Mouse (Mus musculus) retina, postnatal 1 day (tissue): ENCODE data around the gene Ajm1.
A peak's percentile ranks its signal among the peaks of the same experiment; 100 is the strongest.

ENCODE experiments used
- DNase-seq: peaks from one replicate; pipeline ENCODE4 v3.0.0-alpha.2; 2012

The Ajm1 gene

DNA sequence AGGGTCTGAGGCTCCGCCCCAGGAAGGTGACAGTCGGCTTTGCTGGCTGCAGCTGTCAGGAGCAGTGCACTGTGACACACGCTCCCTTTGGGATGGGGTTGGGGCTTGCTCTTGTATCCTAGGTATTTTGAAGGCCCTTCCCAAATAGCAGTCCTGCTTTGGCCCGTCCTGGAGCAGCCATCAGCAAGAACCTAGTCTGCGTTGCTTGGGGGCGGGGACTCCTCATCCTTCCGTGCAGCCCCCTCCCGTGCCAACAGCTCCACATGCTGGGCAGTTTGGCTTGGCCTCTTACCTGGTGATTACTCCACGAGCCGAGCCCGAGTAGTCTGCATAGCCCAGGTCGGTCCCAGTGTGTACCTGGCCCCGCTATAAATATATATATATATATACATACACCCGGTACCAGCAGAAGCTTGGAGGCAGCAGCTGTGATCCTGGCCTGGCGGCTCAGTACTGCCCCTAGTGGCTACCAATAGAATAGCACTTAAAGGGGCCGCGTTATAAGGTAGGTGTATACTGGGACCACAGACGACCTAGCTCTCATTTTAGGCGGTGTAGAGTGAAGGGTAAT is at the start of gene Ajm1:
Gene Ajm1 (minus strand): TSS at position 464 of the 571 bp plus-strand sequence.
- DNase-seq: peak; percentile 76

- no peak for DNase-seq
These were observed 47.2 kb upstream of the Ajm1 start for GRCm38 (mm10) chr2:25628738-25629137.

DNA sequence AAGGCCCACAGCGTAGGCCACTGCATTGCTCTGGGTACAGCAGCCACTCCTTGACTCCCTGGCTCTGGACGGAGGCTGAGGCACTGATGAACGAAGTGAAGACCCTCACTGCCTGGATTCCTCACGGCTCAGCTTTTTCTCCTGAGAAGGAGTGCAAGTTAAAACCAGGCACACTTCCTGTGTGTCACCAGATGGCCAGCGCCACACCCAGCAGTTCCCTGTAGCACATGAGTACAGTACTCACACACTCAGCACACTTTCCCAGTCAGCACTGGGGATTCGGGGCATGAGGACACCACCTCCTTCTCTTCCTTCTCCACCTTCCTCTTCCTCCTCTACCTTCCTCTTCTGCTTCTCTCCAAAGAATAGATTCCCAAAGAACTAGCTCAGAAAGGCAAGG is 46.3 kb upstream of the Ajm1 start, which contains the start of gene Fcna:
Gene Fcna (minus strand): TSS at position 220 of the 400 bp plus-strand sequence.
- no peak for DNase-seq

DNA sequence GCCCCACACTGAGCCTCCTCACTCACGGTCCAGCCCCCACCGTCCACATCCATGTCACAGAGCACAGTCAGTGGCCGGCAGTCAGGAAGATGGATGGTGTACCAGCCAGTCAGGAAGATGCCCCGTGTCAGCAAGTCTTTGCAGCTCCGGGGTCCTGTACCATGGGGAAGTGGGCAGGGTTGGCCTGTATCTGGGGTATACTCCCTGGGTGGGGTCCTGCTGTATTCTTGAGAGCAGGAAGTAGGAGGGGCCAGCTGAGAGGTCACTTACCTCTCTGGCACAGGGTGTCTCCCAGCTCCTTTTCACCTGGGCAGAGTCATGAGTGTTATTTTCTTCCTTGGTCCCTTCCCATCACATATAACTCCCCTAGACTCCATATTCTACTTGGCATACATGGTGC is 44.4 kb upstream of the Ajm1 start:
- DNase-seq: no peak

DNA sequence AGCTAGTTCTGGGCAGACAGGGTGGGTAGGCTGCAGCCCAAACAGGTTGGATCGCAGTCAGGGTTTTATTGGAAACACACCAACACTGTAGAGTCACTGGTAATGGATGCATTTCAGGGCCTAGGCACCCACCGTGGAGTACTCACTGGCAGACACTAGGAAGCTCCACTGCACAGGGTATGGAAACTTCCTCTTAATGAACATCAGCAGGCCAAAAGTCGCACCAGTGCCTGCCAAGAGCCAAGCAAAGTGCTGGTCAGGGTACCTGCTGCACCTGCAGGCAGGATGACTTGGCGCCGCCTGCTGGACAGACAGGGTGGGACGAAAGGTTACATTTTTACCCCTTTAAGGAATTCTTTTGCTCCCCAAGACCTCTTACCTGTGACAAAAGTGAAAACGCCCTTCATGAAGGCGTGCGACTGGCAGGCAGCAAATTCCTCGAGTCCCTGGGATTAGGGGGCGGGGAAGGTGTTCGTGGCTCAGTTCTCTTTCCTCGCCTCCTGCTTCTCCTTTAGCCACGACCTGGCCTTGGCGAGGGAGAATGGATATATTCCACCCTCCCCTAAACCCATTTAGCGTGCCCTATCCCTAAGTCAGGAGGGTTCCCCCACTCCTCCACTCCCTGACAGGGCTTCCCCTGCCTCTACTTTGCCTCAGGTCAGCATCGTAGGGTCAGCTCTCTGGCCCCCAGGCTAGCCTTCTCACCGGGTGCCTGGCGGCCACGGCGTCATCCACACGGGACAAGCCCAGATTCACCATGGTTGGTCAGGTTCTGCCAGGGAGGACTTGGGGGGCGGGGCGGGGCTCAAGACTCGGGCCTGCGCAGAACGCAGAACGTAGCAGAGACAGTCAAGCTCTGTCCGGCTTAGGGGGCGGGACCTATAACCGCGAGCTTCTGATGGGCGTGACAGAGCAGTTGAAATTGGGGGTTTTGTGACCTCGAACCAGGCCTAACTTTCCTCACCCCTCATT is 40.0 kb upstream of the Ajm1 start, which contains the start of gene Tmem141:
Gene Tmem141 (minus strand): TSS at position 777 of the 972 bp plus-strand sequence.
- DNase-seq: peak; percentile 89

DNA sequence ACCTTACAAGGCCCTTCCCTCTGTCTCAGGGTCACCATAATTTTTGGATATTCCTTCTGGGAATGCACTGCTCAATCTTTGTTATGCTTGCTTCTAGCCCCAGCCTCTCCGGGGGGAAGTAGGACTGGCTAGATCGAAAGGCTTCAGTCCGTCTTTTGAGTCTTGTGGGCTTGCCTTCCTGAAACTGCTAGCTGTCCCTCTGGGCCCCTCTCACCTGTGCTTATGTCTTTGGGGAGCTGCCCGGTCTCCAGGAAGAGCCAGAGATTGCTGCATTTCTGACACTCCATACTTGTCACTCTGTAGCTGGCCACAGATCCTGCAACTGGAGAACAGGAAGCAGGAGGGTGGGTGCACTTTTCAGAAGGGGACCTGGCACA is 39.3 kb upstream of the Ajm1 start:
- no peak for DNase-seq

- no peak for DNase-seq
These were observed 38.8 kb upstream of the Ajm1 start for GRCm38 (mm10) chr2:25620386-25620785.

DNA sequence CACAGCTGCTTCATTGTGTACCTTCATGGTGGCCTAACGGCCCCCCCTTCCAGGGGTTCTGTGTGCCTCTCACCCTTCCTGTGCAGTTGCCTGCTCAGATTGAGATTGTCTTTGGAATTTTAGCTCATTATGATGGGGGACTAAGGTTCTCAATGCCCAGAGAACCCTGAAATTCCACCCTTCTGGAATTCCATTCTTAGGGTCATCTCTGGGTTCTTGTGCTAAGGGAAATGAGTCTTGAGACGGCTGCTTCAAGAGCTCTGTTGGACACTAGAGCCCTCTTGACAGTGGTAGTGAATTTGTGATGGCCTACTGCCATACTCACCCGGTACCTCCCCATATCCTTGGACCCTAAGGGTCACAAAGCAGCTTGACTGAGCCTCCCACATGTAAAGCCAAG is 36.0 kb upstream of the Ajm1 start, which contains the start of gene Ccdc183:
Gene Ccdc183 (minus strand): TSS at position 101 of the 400 bp plus-strand sequence.
- DNase-seq: no peak

- peak; percentile 5 for DNase-seq
These were observed 34.8 kb upstream of the Ajm1 start for GRCm38 (mm10) chr2:25616398-25616797.

- DNase-seq: no peak
These were observed 27.1 kb upstream of the Ajm1 start for GRCm38 (mm10) chr2:25608671-25609070.

- peak; percentile 93 for DNase-seq
These were observed 26.4 kb upstream of the Ajm1 start, which contains the start of gene Rabl6 for GRCm38 (mm10) chr2:25607761-25608622. Gene Rabl6 (minus strand): TSS chr2:25608521.

GRCm38 (mm10) chr2:25602526-25602925 is 21.0 kb upstream of the Ajm1 start:
- DNase-seq: no peak

DNA sequence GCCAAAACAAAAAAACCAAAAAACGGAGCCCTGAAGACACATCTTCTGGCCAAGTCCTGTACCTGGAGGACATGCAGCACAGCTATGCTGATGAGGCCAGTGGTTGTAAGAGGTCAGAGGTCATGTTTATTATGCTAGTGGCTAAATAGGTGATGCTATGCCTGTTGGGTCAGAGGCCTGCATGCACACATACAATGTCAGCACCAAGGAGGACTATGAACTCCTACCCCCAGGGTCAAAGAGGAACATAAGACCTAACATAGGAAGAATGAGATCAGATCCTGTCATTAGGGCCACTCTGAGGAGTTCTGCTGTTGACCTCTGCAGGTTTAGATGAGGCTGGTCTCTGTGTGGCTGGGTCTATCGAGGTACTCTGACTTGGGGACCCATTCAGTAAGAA is 18.5 kb upstream of the Ajm1 start:
- no peak for DNase-seq

GRCm38 (mm10) chr2:25598749-25599148 is 17.2 kb upstream of the Ajm1 start:
- DNase-seq: no peak

DNA sequence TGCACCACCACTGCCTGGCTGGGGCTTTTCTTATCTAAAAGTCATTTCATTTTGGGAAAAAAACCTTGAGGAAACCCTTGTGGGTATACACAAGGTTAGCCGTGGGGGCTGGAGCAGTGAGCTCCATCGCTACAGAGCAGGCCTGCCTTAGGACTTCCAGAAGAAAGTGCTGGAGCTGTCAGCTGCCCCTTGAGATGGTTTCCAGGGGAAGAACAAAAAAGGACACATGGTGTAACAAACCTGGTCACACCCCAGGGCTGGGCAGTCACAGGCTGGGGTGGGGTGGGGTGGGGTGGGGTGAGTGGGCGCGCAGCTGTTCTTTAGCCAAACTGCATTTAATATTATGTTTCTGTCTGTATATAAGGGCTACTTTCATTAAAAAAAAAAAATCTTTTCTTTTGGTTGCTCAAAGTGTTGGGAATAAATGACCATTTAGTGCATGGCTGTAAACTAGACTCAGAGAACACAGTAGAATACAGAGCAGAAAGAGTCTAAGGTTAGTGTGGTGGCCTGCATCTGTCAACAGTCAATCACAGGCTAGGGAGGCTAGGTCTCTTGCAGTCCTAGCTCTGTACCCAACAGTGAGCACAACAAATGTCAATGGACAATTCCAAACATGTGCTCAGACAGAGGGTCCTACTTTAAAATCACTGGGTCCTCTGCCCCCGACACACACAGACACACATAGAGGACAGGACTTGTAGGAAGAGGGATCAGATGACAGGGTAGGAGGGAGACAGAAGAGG is 15.4 kb upstream of the Ajm1 start:
- no peak for DNase-seq

DNA sequence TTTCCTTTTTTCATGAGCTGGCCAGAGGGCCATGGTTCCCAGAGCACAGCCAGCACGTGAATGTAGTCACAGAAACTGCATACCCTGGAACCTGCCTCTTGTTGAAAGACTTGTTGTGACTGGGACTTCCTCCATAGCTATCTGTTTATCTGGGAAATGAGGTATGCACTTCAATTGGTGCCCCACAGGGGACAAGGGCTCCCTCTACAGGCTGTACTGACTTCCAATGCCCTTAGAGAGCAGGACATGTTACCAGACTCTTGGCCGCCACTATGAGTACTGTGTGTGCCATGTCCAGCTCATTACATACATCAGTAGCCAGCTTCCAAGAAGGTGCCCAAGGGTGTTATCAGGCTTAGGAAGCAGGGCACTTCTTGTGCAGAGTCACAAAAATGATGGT is 10.3 kb upstream of the Ajm1 start:
- no peak for DNase-seq

- no peak for DNase-seq
These were observed 6.8 kb upstream of the Ajm1 start for GRCm38 (mm10) chr2:25588227-25588907.

GRCm38 (mm10) chr2:25587290-25587689 is 5.7 kb upstream of the Ajm1 start:
- DNase-seq: no peak

DNA sequence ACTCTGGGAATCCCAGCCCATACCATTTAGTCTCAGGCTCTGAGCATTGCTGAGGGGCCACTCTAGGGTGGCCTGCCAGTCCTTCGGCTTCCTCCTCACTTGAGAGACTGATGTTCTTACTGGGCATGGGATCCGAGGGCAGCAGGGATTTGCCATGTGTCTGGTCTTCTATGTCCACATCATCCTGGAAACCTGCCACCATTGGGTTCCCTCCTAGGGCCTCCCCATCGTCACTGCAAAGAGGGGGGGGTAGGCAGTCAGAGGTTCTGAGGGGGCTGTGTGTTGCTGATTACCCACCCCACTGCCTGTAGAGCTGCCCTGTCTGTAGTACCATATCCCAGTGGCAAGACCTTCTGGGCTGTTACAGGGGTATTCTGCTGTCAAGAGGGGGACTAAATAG is 4.0 kb upstream of the Ajm1 start:
- DNase-seq: no peak

- DNase-seq: no peak
These were observed 3.3 kb upstream of the Ajm1 start for GRCm38 (mm10) chr2:25584856-25585255.

DNA sequence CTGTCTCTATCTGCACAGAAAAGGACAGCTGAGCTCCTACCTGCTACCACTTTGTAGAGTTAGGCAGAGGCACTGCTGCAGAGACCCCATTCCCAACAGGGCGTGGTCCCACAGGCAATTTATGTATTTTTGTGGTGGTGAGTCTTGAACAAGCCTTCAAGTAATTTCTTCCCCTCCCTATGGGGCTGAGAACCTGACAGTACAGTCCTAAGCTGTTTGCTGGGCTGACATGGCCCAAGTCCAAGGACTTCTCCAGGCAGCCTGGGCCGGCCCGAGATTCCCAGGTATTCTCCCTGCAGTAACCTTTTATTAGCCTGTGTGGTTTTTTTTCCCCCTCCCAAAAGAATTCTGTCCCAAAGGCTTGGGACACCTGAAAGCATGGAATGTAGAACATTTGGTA is 2.6 kb upstream of the Ajm1 start:
- no peak for DNase-seq

GRCm38 (mm10) chr2:25583571-25583970 is 2.0 kb upstream of the Ajm1 start:
- no peak for DNase-seq
